Comparison of ENCODE assay signal across 11 mouse cellular contexts in genomic region chr9:65569491-65569971, GRCm38 (mm10). TPM values are rescaled to one million over a fixed set of nuclear protein-coding genes. Genes with fewer than 3 reads are reported as not detected.
A peak's percentile ranks its signal among the peaks of the same experiment; 100 is the strongest.
DNase-seq lines count a peak whose midpoint lies in the region; ATAC-seq and TF ChIP-seq lines count a peak whose summit lies in the region.
"Had no signal": no experiment of that assay in that cellular context is flagged by ENCODE, and none has a peak within 500 bp of the region (broad histone marks: within the 10 kb centered on the region; RNA-seq: fewer than 3 reads in every experiment).

No protein-coding gene starts in this region.

- peaks cover 13% of the 10 kb centered on the region for H3K79me2 ChIP-seq in myocyte (ENCODE audit: control insufficient read depth, insufficient read depth)

- WGBS in kidney, embryonic 15.5 days: 79% methylated on average over 6 of the region's 6 CpGs
- 52% methylated on average over 6 of the region's 6 CpGs for WGBS in embryonic facial prominence, embryonic 13.5 days
- WGBS in limb, embryonic 15.5 days: 34% methylated on average over 6 of the region's 6 CpGs

- no peak for ATAC-seq in kidney, embryonic 15.5 days (replicated peaks; ENCODE audit: low FRiP score)
- ATAC-seq in embryonic facial prominence, embryonic 13.5 days (ENCODE audit: insufficient number of reproducible peaks, insufficient read depth, low FRiP score, low TSS enrichment, low read depth): no peak
- peak; percentile 45; the same call in 1 of the 2 replicates for ATAC-seq in limb, embryonic 15.5 days (ENCODE audit: insufficient number of reproducible peaks, low FRiP score, low TSS enrichment, low read depth)
- no peak for ATAC-seq in CD4-positive, CD25-positive, alpha-beta regulatory T cell, adult 4 months

- H3K4me1 ChIP-seq in kidney, embryonic 15.5 days: peaks cover 10% of the 10 kb centered on the region
- peaks cover 12% of the 10 kb centered on the region for H3K4me1 ChIP-seq in embryonic facial prominence, embryonic 13.5 days
- peaks cover 22% of the 10 kb centered on the region for H3K4me1 ChIP-seq in limb, embryonic 15.5 days
- H3K4me1 ChIP-seq: hindbrain, embryonic 13.5 days; midbrain, embryonic 10.5 days had no signal

- no peak overlapping the region for H3K4me3 ChIP-seq in kidney, embryonic 15.5 days (replicated peaks)
- H3K4me3 ChIP-seq in embryonic facial prominence, embryonic 13.5 days: no peak overlapping the region
- H3K4me3 ChIP-seq in limb, embryonic 15.5 days: no peak overlapping the region
- H3K4me3 ChIP-seq in myocyte: no peak overlapping the region
- H3K4me3 ChIP-seq: hindbrain, embryonic 13.5 days; midbrain, embryonic 10.5 days had no signal

- no peaks in the 10 kb centered on the region for H3K27me3 ChIP-seq in kidney, embryonic 15.5 days
- no peaks in the 10 kb centered on the region for H3K27me3 ChIP-seq in embryonic facial prominence, embryonic 13.5 days
- no peaks in the 10 kb centered on the region for H3K27me3 ChIP-seq in limb, embryonic 15.5 days
- no peaks in the 10 kb centered on the region for H3K27me3 ChIP-seq in myocyte (ENCODE audit: control insufficient read depth, insufficient read depth, insufficient read length)
- H3K27me3 ChIP-seq: hindbrain, embryonic 13.5 days had no signal

- H3ac ChIP-seq in myocyte (ENCODE audit: control insufficient read depth, insufficient read length): no peak overlapping the region

- H3K9ac ChIP-seq in kidney, embryonic 15.5 days: no peak overlapping the region
- H3K9ac ChIP-seq in embryonic facial prominence, embryonic 13.5 days: no peak overlapping the region
- no peak overlapping the region for H3K9ac ChIP-seq in limb, embryonic 15.5 days
- H3K9ac ChIP-seq: hindbrain, embryonic 13.5 days had no signal

- TF ChIP-seq POLR2A in myocyte (IDR thresholded peaks at IDR 0.05; ENCODE audit: insufficient read length, low read depth): no peak

- peaks cover 45% of the 10 kb centered on the region for H3K36me3 ChIP-seq in kidney, embryonic 15.5 days
- H3K36me3 ChIP-seq in embryonic facial prominence, embryonic 13.5 days: peaks cover 47% of the 10 kb centered on the region
- H3K36me3 ChIP-seq in limb, embryonic 15.5 days: peaks cover 37% of the 10 kb centered on the region
- H3K36me3 ChIP-seq in myocyte (ENCODE audit: control insufficient read depth, insufficient read depth): peaks cover 22% of the 10 kb centered on the region

- peak overlapping the region; percentile 20; the same call in 1 of the 2 replicates for H3K27ac ChIP-seq in kidney, embryonic 15.5 days
- H3K27ac ChIP-seq in embryonic facial prominence, embryonic 13.5 days: peak overlapping the region; percentile 58
- H3K27ac ChIP-seq in limb, embryonic 15.5 days: peak overlapping the region; percentile 82
- H3K27ac ChIP-seq: hindbrain, embryonic 13.5 days; midbrain, embryonic 10.5 days had no signal

- no peak for DNase-seq in kidney, adult 8-10 months
- no peak for DNase-seq in layer of hippocampus, postnatal 10 days (ENCODE audit: low spot score in 2 of 2)
- DNase-seq in natural killer cell, adult 2 months (ENCODE audit: low spot score in 2 of 2): no peak
- DNase-seq: cerebellum, adult 11-12 months had no signal

- no peaks in the 10 kb centered on the region for H3K9me3 ChIP-seq in kidney, embryonic 15.5 days (replicated peaks)
- no peaks in the 10 kb centered on the region for H3K9me3 ChIP-seq in embryonic facial prominence, embryonic 13.5 days
- H3K9me3 ChIP-seq in limb, embryonic 15.5 days: no peaks in the 10 kb centered on the region
- H3K9me3 ChIP-seq: hindbrain, embryonic 13.5 days; midbrain, embryonic 10.5 days had no signal

- no peak overlapping the region for H3K4me2 ChIP-seq in kidney, embryonic 15.5 days
- no peak overlapping the region for H3K4me2 ChIP-seq in embryonic facial prominence, embryonic 13.5 days
- H3K4me2 ChIP-seq in limb, embryonic 15.5 days: no peak overlapping the region
- no peak overlapping the region for H3K4me2 ChIP-seq in myocyte (ENCODE audit: low read depth)
- H3K4me2 ChIP-seq: hindbrain, embryonic 13.5 days had no signal

TF ChIP-seq in myocyte, 11 proteins besides CTCF, POLR2A, EP300 and RAD21:
- no peak for TF ChIP-seq SRF (IDR thresholded peaks at IDR 0.05; ENCODE audit: control insufficient read depth, insufficient read length, low read depth)
- peak in 2 of 3 experiments; percentile 37 to 53 for TF ChIP-seq MYOD1 (IDR thresholded peaks at IDR 0.05; ENCODE audit: control insufficient read depth in 1 of 3, insufficient read length in 2 of 3, low read depth in 2 of 3)
- TF ChIP-seq MAX (IDR thresholded peaks at IDR 0.05; ENCODE audit: low read depth): no peak
- no peak for TF ChIP-seq E2F4 (IDR thresholded peaks at IDR 0.05; ENCODE audit: insufficient read depth)
- TF ChIP-seq MYOG (IDR thresholded peaks at IDR 0.05; ENCODE audit: control insufficient read depth in 1 of 3, insufficient read depth in 1 of 3, insufficient read length in 2 of 3, low read depth in 2 of 3): peak in 1 of 3 experiments; percentile 5

RNA-seq across cellular contexts. Expression of gene Plekho2, which starts 10.3 kb away (rescaled TPM):
- 14.9 and 20.0 TPM in 2 replicates for polyA plus RNA-seq in kidney, embryonic 15.5 days (2015; fragmentation: Nextera tagmentation; extraction: Ambion mirVana)
- polyA plus RNA-seq in embryonic facial prominence, embryonic 13.5 days (2015; fragmentation: Nextera tagmentation; extraction: Ambion mirVana): 12.6 TPM in 2 replicates
- 18.6 and 19.7 TPM in 2 replicates for polyA plus RNA-seq in limb, embryonic 15.5 days (2015; fragmentation: Nextera tagmentation; extraction: Ambion mirVana)
- 14.6 TPM for polyA plus RNA-seq in myocyte (2012; fragmentation: generic; extraction: Trizol)
- 1 to 10 TPM; 5.6 to 8.4 TPM for total RNA-seq in layer of hippocampus, postnatal 10 days (2021)
- 10 to 100 TPM; 53.6 to 81.0 TPM for polyA plus RNA-seq in CD4-positive, CD25-positive, alpha-beta regulatory T cell, adult 4 months (2017; shearing (Covaris generic))

RNA-seq across cellular contexts. Expression of gene Pif1, which starts 17.4 kb away (rescaled TPM):
- 12.7 and 17.5 TPM in 2 replicates for polyA plus RNA-seq in kidney, embryonic 15.5 days (2015; fragmentation: Nextera tagmentation; extraction: Ambion mirVana)
- 15.4 and 18.4 TPM in 2 replicates for polyA plus RNA-seq in embryonic facial prominence, embryonic 13.5 days (2015; fragmentation: Nextera tagmentation; extraction: Ambion mirVana)
- polyA plus RNA-seq in limb, embryonic 15.5 days (2015; fragmentation: Nextera tagmentation; extraction: Ambion mirVana): 8.9 and 9.6 TPM in 2 replicates
- polyA plus RNA-seq in myocyte (2012; fragmentation: generic; extraction: Trizol): 6.9 TPM
- total RNA-seq in layer of hippocampus, postnatal 10 days (2021): 1 to 10 TPM; 1.1 to 1.4 TPM
- polyA plus RNA-seq in CD4-positive, CD25-positive, alpha-beta regulatory T cell, adult 4 months (2017; shearing (Covaris generic)): 1 to 10 TPM in 1 of 2 experiments, under 1 TPM in 1; 0.73 to 1.1 TPM

RNA-seq across cellular contexts. Expression of gene Ankdd1a, which starts 49.5 kb away (rescaled TPM):
- polyA plus RNA-seq in kidney, embryonic 15.5 days (2015; fragmentation: Nextera tagmentation; extraction: Ambion mirVana): not detected in 2 replicates
- not detected in 2 replicates for polyA plus RNA-seq in embryonic facial prominence, embryonic 13.5 days (2015; fragmentation: Nextera tagmentation; extraction: Ambion mirVana)
- polyA plus RNA-seq in limb, embryonic 15.5 days (2015; fragmentation: Nextera tagmentation; extraction: Ambion mirVana): 0.35 and 0.76 TPM in 2 replicates
- polyA plus RNA-seq in myocyte (2012; fragmentation: generic; extraction: Trizol): 0.02 TPM
- 1 to 10 TPM; 1.5 to 2.0 TPM for total RNA-seq in layer of hippocampus, postnatal 10 days (2021)
- polyA plus RNA-seq in CD4-positive, CD25-positive, alpha-beta regulatory T cell, adult 4 months (2017; shearing (Covaris generic)): under 1 TPM in 1 of 2 experiments, not detected in 1; 0.35 TPM
- polyA plus RNA-seq: midbrain, embryonic 10.5 days had no signal

RNA-seq across cellular contexts. Expression of gene Rbpms2, which starts 59.9 kb away (rescaled TPM):
- 29.8 and 30.3 TPM in 2 replicates for polyA plus RNA-seq in kidney, embryonic 15.5 days (2015; fragmentation: Nextera tagmentation; extraction: Ambion mirVana)
- 10.5 and 11.9 TPM in 2 replicates for polyA plus RNA-seq in embryonic facial prominence, embryonic 13.5 days (2015; fragmentation: Nextera tagmentation; extraction: Ambion mirVana)
- polyA plus RNA-seq in limb, embryonic 15.5 days (2015; fragmentation: Nextera tagmentation; extraction: Ambion mirVana): 7.9 and 9.5 TPM in 2 replicates
- polyA plus RNA-seq in myocyte (2012; fragmentation: generic; extraction: Trizol): 32.1 TPM
- total RNA-seq in layer of hippocampus, postnatal 10 days (2021): 1 to 10 TPM; 1.9 to 2.4 TPM
- polyA plus RNA-seq in CD4-positive, CD25-positive, alpha-beta regulatory T cell, adult 4 months (2017; shearing (Covaris generic)): 1 to 10 TPM in 1 of 2 experiments, under 1 TPM in 1; 0.23 to 3.0 TPM

Comparison
In these comparisons a context has a peak if more than half of its experiments do, and no peak if none do; other contexts are left out.
1. H3K27ac ChIP-seq: peak in every context shown above with its lines; median percentile 82 in limb, embryonic 15.5 days; 58 in embryonic facial prominence, embryonic 13.5 days; 20 in kidney, embryonic 15.5 days.